Mouse (Mus musculus) CH12F3 (cell line): Measurements from ENCODE around the gene H2-DMa.

Source experiments
- in situ Hi-C: fragments of 300-500 bp; cut with MboI; formaldehyde crosslinking; loops from 2 replicates; pipeline ENCODE4 v1.14.3; 2020; ENCODE audit warnings: low sequenced_read_pairs

H2-DMa gene

GRCm38 (mm10) chr17:34123111-34123510, 3.8 kb downstream of the H2-DMa start:
- in situ Hi-C loops = no loop called here

- in situ Hi-C loops = no loop called here
These were observed 4.2 kb downstream of the H2-DMa start for GRCm38 (mm10) chr17:34123518-34123917.

- in situ Hi-C loops = no loop called here
These were observed 5.3 kb downstream of the H2-DMa start for GRCm38 (mm10) chr17:34124649-34125048.

- in situ Hi-C loops = no loop called here
These were observed 7.6 kb downstream of the H2-DMa start for GRCm38 (mm10) chr17:34126826-34127420.

GRCm38 (mm10) chr17:34127475-34127874, 8.1 kb downstream of the H2-DMa start:
- in situ Hi-C loops = no loop called here

GRCm38 (mm10) chr17:34128264-34128937, 9.1 kb downstream of the H2-DMa start:
- in situ Hi-C loops = no loop called here

GRCm38 (mm10) chr17:34128944-34129791, 9.8 kb downstream of the H2-DMa start:
- in situ Hi-C loops = no loop called here

- in situ Hi-C loops = loop anchor here (5.0 kb wide), 1 partner anchor 37 kb away; no protein-coding TSS in a partner anchor
These were observed 11.0 kb downstream of the H2-DMa start for GRCm38 (mm10) chr17:34130073-34130947.

- in situ Hi-C loops = loop anchor here (5.0 kb wide), 1 partner anchor 35 kb away; no protein-coding TSS in a partner anchor
These were observed 12.6 kb downstream of the H2-DMa start for GRCm38 (mm10) chr17:34131911-34132310.

GRCm38 (mm10) chr17:34133289-34133688, 13.9 kb downstream of the H2-DMa start:
- in situ Hi-C loops = loop anchor here (5.0 kb wide), 1 partner anchor 34 kb away; no protein-coding TSS in a partner anchor

GRCm38 (mm10) chr17:34134451-34134850, 15.1 kb downstream of the H2-DMa start:
- in situ Hi-C loops = loop anchor here (5.0 kb wide), 1 partner anchor 33 kb away; no protein-coding TSS in a partner anchor

GRCm38 (mm10) chr17:34135297-34136224, 16.2 kb downstream of the H2-DMa start:
- in situ Hi-C loops = no loop called here

GRCm38 (mm10) chr17:34137601-34138000, 18.3 kb downstream of the H2-DMa start:
- in situ Hi-C loops = no loop called here

GRCm38 (mm10) chr17:34138655-34139054, 19.3 kb downstream of the H2-DMa start:
- in situ Hi-C loops = no loop called here

- in situ Hi-C loops = no loop called here
These were observed 20.1 kb downstream of the H2-DMa start for GRCm38 (mm10) chr17:34139416-34139815.

- in situ Hi-C loops = no loop called here
These were observed 20.9 kb downstream of the H2-DMa start for GRCm38 (mm10) chr17:34140240-34140639.

- in situ Hi-C loops = no loop called here
These were observed 22.1 kb downstream of the H2-DMa start for GRCm38 (mm10) chr17:34141448-34141847.

GRCm38 (mm10) chr17:34142456-34143010, 23.2 kb downstream of the H2-DMa start:
- in situ Hi-C loops = no loop called here

- in situ Hi-C loops = no loop called here
These were observed 23.7 kb downstream of the H2-DMa start, which contains the start of gene H2-DMb2 for GRCm38 (mm10) chr17:34143033-34143432. Gene H2-DMb2, plus strand, starts transcription at chr17:34143307.
